Comparison of ENCODE assay signal across 17 mouse cellular contexts in the genomic region with DNA sequence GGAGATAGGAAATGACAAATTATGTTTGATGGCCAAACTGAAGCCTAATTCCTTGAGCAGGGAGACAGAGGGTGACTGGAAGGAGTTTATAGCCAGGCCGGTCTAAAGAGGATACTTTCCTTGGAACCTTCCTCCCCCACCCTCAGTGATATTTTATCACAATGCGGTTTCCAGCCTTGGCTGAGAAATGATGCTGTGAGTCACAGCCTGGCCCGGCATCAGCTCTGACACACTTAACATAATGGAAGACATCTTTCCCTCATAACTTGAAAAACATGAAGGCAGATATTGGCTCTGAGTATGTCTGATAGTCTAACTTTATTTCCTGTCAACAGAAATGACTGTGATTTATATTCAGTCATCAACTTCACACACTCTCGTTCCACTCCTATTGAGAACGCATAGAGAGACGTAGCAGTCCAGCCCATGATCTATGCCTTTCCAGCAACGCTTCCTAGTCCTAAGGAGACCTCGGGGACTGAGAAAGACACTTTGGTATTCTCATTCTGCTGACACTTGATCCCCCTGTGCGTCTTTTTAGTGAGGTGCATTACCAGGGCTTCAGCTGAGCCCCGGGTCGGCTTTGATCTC. TPM values are rescaled to one million over a fixed set of nuclear protein-coding genes. Genes with fewer than 3 reads are reported as not detected.
DNase-seq lines count a peak whose midpoint lies in the region; ATAC-seq lines count a peak whose summit lies in the region.
"Had no signal": no experiment of that assay in that cellular context is flagged by ENCODE, and none has a peak within 500 bp of the region (broad histone marks: within the 10 kb centered on the region; RNA-seq: fewer than 3 reads in every experiment).

No protein-coding gene starts in this region.

- H3K4me1 ChIP-seq in embryonic facial prominence, embryonic 14.5 days (ENCODE audit: control insufficient read depth, insufficient read depth, low read length) = peaks cover 8% of the 10 kb centered on the region
- peaks cover 52% of the 10 kb centered on the region for H3K4me1 ChIP-seq in embryonic facial prominence, embryonic 10.5 days
- H3K4me1 ChIP-seq in forebrain, embryonic 15.5 days = no peaks in the 10 kb centered on the region
- H3K4me1 ChIP-seq: lung, embryonic 15.5 days had no signal

- peak; percentile 71 for DNase-seq in embryonic facial prominence, embryonic 14.5 days (ENCODE audit: low spot score)
- no peak for DNase-seq in embryonic facial prominence, embryonic 10.5 days (ENCODE audit: low spot score)
- peak; percentile 43 to 54 for DNase-seq in heart, postnatal 10 days
- DNase-seq in heart, postnatal 25 days (ENCODE audit: low spot score) = no peak
- peak; percentile 48 for DNase-seq in urinary bladder, postnatal 14 days (ENCODE audit: low spot score)
- DNase-seq in urinary bladder, postnatal 25 days (ENCODE audit: low spot score) = no peak
- DNase-seq in ovary, adult 18-20 months (ENCODE audit: low spot score) = no peak
- DNase-seq: B cell, adult 2 months; cerebellum, postnatal 14 days; kidney, postnatal 14 days; thymus, adult 18-20 months had no signal

- H3K9me3 ChIP-seq in embryonic facial prominence, embryonic 14.5 days (ENCODE audit: control insufficient read depth, low read length) = no peaks in the 10 kb centered on the region
- no peaks in the 10 kb centered on the region for H3K9me3 ChIP-seq in embryonic facial prominence, embryonic 10.5 days
- H3K9me3 ChIP-seq in forebrain, embryonic 15.5 days = no peaks in the 10 kb centered on the region
- H3K9me3 ChIP-seq: embryonic facial prominence, embryonic 15.5 days; G1E; limb, embryonic 12.5 days; lung, embryonic 15.5 days had no signal

- no peaks in the 10 kb centered on the region for H3K36me3 ChIP-seq in embryonic facial prominence, embryonic 14.5 days (ENCODE audit: control insufficient read depth, insufficient read depth, low read length)
- no peaks in the 10 kb centered on the region for H3K36me3 ChIP-seq in embryonic facial prominence, embryonic 10.5 days (replicated peaks)
- H3K36me3 ChIP-seq in forebrain, embryonic 15.5 days = no peaks in the 10 kb centered on the region
- H3K36me3 ChIP-seq: embryonic facial prominence, embryonic 15.5 days; G1E; limb, embryonic 12.5 days; lung, embryonic 15.5 days had no signal

- no peak overlapping the region for H3K4me2 ChIP-seq in embryonic facial prominence, embryonic 14.5 days (ENCODE audit: low read depth, low read length)
- H3K4me2 ChIP-seq in forebrain, embryonic 15.5 days (replicated peaks) = no peak overlapping the region
- H3K4me2 ChIP-seq: embryonic facial prominence, embryonic 15.5 days; limb, embryonic 12.5 days; lung, embryonic 15.5 days had no signal

- no peak overlapping the region for H3K4me3 ChIP-seq in embryonic facial prominence, embryonic 14.5 days (ENCODE audit: low read depth, low read length)
- H3K4me3 ChIP-seq in embryonic facial prominence, embryonic 10.5 days = no peak overlapping the region
- no peak overlapping the region for H3K4me3 ChIP-seq in forebrain, embryonic 15.5 days
- H3K4me3 ChIP-seq: embryonic facial prominence, embryonic 15.5 days; limb, embryonic 12.5 days; lung, embryonic 15.5 days had no signal

- no peak overlapping the region for H3K9ac ChIP-seq in embryonic facial prominence, embryonic 14.5 days (ENCODE audit: low read depth, low read length)
- no peak overlapping the region for H3K9ac ChIP-seq in forebrain, embryonic 15.5 days (replicated peaks)
- H3K9ac ChIP-seq: embryonic facial prominence, embryonic 15.5 days; limb, embryonic 12.5 days; lung, embryonic 15.5 days had no signal

- peak; percentile 34; the same call in 1 of the 2 replicates for ATAC-seq in embryonic facial prominence, embryonic 14.5 days (ENCODE audit: low read depth)
- ATAC-seq in forebrain, embryonic 15.5 days (replicated peaks) = no peak
- ATAC-seq: inflammation-experienced regulatory T-cells, adult 6 months had no signal

- H3K27ac ChIP-seq in embryonic facial prominence, embryonic 14.5 days (replicated peaks; ENCODE audit: low read depth, low read length) = no peak overlapping the region
- H3K27ac ChIP-seq in embryonic facial prominence, embryonic 10.5 days (replicated peaks) = no peak overlapping the region
- no peak overlapping the region for H3K27ac ChIP-seq in forebrain, embryonic 15.5 days (replicated peaks)
- H3K27ac ChIP-seq: embryonic facial prominence, embryonic 15.5 days; limb, embryonic 12.5 days; lung, embryonic 15.5 days had no signal

- 40% methylated on average over 11 of the region's 11 CpGs for WGBS in embryonic facial prominence, embryonic 14.5 days
- WGBS in embryonic facial prominence, embryonic 10.5 days = 75% methylated on average over 11 of the region's 11 CpGs
- WGBS in forebrain, embryonic 15.5 days = 80% methylated on average over 11 of the region's 11 CpGs

- intact Hi-C loops in heart, postnatal 10 days (cut with DNase I) = no loop called here
- intact Hi-C loops in heart, postnatal 25 days (cut with DNase I) = no loop called here

- H3K27me3 ChIP-seq in embryonic facial prominence, embryonic 14.5 days (replicated peaks; ENCODE audit: control insufficient read depth, insufficient read depth, low read length) = 0 out of 2 replicates have a peak, but pooled peaks cover 7% of the 10 kb centered on the region
- H3K27me3 ChIP-seq in embryonic facial prominence, embryonic 10.5 days (replicated peaks; ENCODE audit: low read depth, poor library complexity, severe bottlenecking) = no peaks in the 10 kb centered on the region
- no peaks in the 10 kb centered on the region for H3K27me3 ChIP-seq in forebrain, embryonic 15.5 days

RNA-seq across cellular contexts. Expression of a gene that starts 14.2 kb away (rescaled TPM):
- polyA plus RNA-seq in embryonic facial prominence, embryonic 14.5 days (2014; fragmentation: Nextera tagmentation; extraction: Ambion mirVana) = 15.6 and 16.5 TPM in 2 replicates
- polyA plus RNA-seq in embryonic facial prominence, embryonic 10.5 days (2016; fragmentation: Nextera tagmentation; extraction: Ambion mirVana) = 8.1 and 11.0 TPM in 2 replicates
- total RNA-seq in heart, postnatal 10 days (2021) = under 1 TPM; 0.20 to 0.34 TPM
- under 1 TPM; 0.08 to 0.13 TPM for total RNA-seq in heart, postnatal 25 days (2021)
- polyA plus RNA-seq in forebrain, embryonic 15.5 days (2015; fragmentation: Nextera tagmentation; extraction: Ambion mirVana) = 0.19 and 0.22 TPM in 2 replicates
- polyA plus RNA-seq: G1E had no signal

RNA-seq across cellular contexts. Expression of a gene that starts 52.6 kb away (rescaled TPM):
- polyA plus RNA-seq in embryonic facial prominence, embryonic 14.5 days (2014; fragmentation: Nextera tagmentation; extraction: Ambion mirVana) = 13.6 TPM in 2 replicates
- 6.7 and 6.9 TPM in 2 replicates for polyA plus RNA-seq in embryonic facial prominence, embryonic 10.5 days (2016; fragmentation: Nextera tagmentation; extraction: Ambion mirVana)
- total RNA-seq in heart, postnatal 10 days (2021) = 10 to 100 TPM; 28.0 to 30.2 TPM
- total RNA-seq in heart, postnatal 25 days (2021) = 10 to 100 TPM; 16.1 to 18.8 TPM
- polyA plus RNA-seq in forebrain, embryonic 15.5 days (2015; fragmentation: Nextera tagmentation; extraction: Ambion mirVana) = 4.9 and 6.6 TPM in 2 replicates
- polyA plus RNA-seq: G1E had no signal

Comparison
In these comparisons a context has a peak if more than half of its experiments do, and no peak if none do; other contexts are left out.
1. DNase-seq: peak in embryonic facial prominence, embryonic 14.5 days (single experiment), heart, postnatal 10 days (2 of 2) and urinary bladder, postnatal 14 days (single experiment); none in embryonic facial prominence, embryonic 10.5 days (single experiment), heart, postnatal 25 days (single experiment), urinary bladder, postnatal 25 days (single experiment) and ovary, adult 18-20 months (single experiment).